Mouse (Mus musculus) small intestine, adult 2 months (tissue): ENCODE measurements around the gene Adam30.

Source experiments
- CTCF ChIP-seq: fragments of 200-500 bp; IDR thresholded peaks from 2 replicates; pipeline ENCODE4 v1.5.1; 2012; ENCODE audit warnings: low read depth, mild to moderate bottlenecking, control low read depth, inconsistent platforms, low read length, moderate library complexity, mixed read lengths; ENCODE audit not compliant: insufficient replicate concordance, insufficient read length; ENCODE audit errors: extremely low read depth
- POLR2A ChIP-seq: fragments of 200-500 bp; IDR thresholded peaks from 2 replicates; pipeline ENCODE4 v1.6.1; 2012; ENCODE audit warnings: low read depth, mild to moderate bottlenecking, control low read depth, inconsistent platforms, low read length, moderate library complexity

DNA sequence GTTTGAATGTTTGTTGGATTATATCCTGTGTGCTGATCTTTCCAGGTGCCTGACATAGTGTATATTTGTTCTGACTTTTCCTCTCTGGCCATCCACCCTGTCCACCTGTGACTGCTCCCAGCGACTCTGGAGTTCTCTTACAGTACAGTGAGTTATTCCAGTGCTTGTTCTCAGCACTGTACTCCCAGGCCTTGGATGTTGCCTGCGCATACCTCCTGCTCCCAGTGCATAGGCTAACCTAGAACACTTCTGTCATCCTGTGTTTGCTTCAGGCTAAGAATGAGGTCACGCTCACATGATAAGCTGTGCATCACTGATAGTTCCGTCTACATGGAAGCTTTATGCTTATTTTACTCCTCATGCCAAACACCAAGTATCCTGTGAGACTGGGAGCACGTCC is 31.7 kb upstream of the Adam30 start:
- TF ChIP-seq CTCF: no peak
- TF ChIP-seq POLR2A: no peak
